Mouse (Mus musculus) brain, embryonic 18.5 days (tissue): ENCODE measurements around the gene Zbtb39.
"Not testable (repeated sequence)": the region's sequence is repeated elsewhere in the genome, so short reads cannot be mapped to it uniquely, and the experiment has no call there.

Source experiments
- DNase-seq: peaks from one replicate; pipeline ENCODE4 v3.0.0-alpha.2; 2012; ENCODE audit warnings: low read depth, low spot score

Gene Zbtb39

DNA sequence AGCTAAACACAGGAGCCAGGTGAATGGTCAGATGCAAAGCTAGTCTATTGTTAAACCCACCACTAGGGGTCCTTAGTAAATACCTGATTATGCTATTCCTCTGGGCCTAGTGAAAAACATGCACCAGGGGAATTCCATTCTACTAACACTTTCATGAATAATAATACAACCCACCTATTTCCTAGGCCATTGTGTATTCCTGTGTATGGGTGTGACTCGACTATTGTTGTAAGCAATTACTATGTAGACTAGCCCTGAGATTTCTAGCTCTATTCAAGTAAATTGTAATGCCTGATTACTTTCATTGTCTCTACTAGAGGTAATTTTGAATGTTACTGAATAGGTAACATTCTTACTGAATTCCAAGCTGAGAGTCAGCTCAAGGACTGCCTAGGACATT, 46.1 kb downstream of the Zbtb39 start:
- not testable (repeated sequence) for DNase-seq
